Mouse (Mus musculus) heart, embryonic 16.5 days (tissue): Measurements from ENCODE around the gene Dcaf17. TPM values are rescaled to one million over a fixed set of nuclear protein-coding genes. Genes with fewer than 3 reads are reported as not detected.

Experiments
- ATAC-seq: fragments of 200-750 bp; cut with Nextera tagmentation; replicated peaks from 2 replicates; pipeline ENCODE4 v1.8.0; 2017; ENCODE audit warnings: moderate number of reproducible peaks; ENCODE audit not compliant: insufficient read depth, low FRiP score; ENCODE audit errors: extremely low read depth
- H3K27ac ChIP-seq: fragments of 300-500 bp; sonication (generic); 2 replicates; pipeline ENCODE4 v1.5.1; 2014; ENCODE audit warnings: mild to moderate bottlenecking, low read length, control low read depth, moderate library complexity
- H3K27me3 ChIP-seq: fragments of 300-500 bp; sonication (generic); 2 replicates; pipeline ENCODE4 v1.6.1; 2014; ENCODE audit warnings: low read length, mixed read lengths; ENCODE audit not compliant: control insufficient read depth, insufficient read depth
- H3K36me3 ChIP-seq: fragments of 300-500 bp; sonication (generic); 2 replicates; pipeline ENCODE4 v1.6.1; 2014; ENCODE audit not compliant: control insufficient read depth, insufficient read depth
- H3K4me1 ChIP-seq: fragments of 300-500 bp; sonication (generic); 2 replicates; pipeline ENCODE4 v1.6.1; 2014; ENCODE audit warnings: low read length, mixed read lengths; ENCODE audit not compliant: control insufficient read depth, insufficient read depth
- H3K4me2 ChIP-seq: fragments of 300-500 bp; sonication (generic); 2 replicates; pipeline ENCODE4 v1.6.1; 2014; ENCODE audit warnings: low read depth, mild to moderate bottlenecking, control low read depth, low read length
- H3K4me3 ChIP-seq: fragments of 300-500 bp; sonication (generic); 2 replicates; pipeline ENCODE4 v1.5.1; 2014; ENCODE audit warnings: mild to moderate bottlenecking, control low read depth, low read length
- H3K9ac ChIP-seq: fragments of 300-500 bp; sonication (generic); 2 replicates; pipeline ENCODE4 v1.6.1; 2014; ENCODE audit warnings: low read length, control low read depth
- H3K9me3 ChIP-seq: fragments of 300-500 bp; sonication (generic); replicated peaks from 2 replicates; pipeline ENCODE4 v1.6.1; 2016; ENCODE audit warnings: low read length; ENCODE audit not compliant: control insufficient read depth
- WGBS: fragments of 180-500 bp; shearing (Covaris S2); extraction: QIAGEN DNeasy Blood & Tissue Kit; methylation state at CpG from one replicate; pipeline ENCODE4 v1.1.7; 2014; 5-methylcytosine and 5-hydroxymethylcytosine counted together
- polyA plus RNA-seq: library from polyadenylated mRNA; unstranded; fragments of >200 nt; fragmentation: Nextera tagmentation; extraction: Ambion mirVana; gene quantifications from 2 replicates; pipeline ENCODE4 v1.2.1, GENCODE M21; 2015

Gene Dcaf17
- polyA plus RNA-seq, 1 experiment from 2014 or later, result 21.5 TPM

DNA sequence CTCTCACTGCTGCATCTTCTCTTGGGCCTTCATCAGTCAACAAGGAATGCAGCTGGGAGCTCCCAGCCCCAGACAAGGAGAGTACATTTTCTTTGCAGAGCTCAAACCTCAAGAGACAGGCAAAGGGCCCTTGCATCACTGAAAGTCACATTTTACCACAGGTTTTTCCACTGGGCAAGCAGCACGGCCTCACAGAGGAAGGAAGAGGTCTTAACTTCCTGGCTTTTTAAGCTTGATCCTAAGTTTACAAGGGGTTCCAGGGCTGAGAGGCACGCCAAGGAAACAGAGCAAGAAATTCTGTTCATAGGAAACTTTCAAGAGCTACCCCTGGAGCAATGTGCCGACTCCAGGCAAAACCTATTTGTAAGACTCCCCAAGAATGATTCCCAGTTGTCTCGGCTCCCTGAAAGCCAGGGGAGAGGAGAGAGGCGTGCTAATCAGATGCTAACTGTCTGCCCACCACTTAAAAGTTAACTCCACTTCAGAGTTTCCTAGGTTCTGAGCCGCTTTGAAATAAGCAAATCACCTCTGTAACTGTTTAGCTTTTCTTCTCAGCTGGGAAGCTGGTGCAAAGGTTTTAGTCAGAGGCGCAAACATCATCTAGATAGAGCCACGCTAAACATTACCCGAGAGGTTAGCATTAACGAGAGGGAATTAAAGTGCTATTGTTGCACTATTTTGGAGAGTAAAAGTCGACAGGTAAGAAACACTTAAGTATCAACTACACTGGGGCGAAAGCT, 29.4 kb upstream of the Dcaf17 start:
- Histone ChIP-seq H3K9ac (peak overlapping the region; percentile 38; the same call in 1 of the 2 replicates), H3K9me3 (no peaks in the 10 kb centered on the region), H3K4me2 (no peak overlapping the region; the same call in 1 of the 2 replicates), H3K4me1 (peaks cover 16% of the 10 kb centered on the region), H3K4me3 (no peak overlapping the region), H3K27ac (peak overlapping the region; percentile 45), H3K36me3 (no peaks in the 10 kb centered on the region), H3K27me3 (no peaks in the 10 kb centered on the region)
- no peak for ATAC-seq
- 43% methylated on average over 12 of the region's 12 CpGs for WGBS

DNA sequence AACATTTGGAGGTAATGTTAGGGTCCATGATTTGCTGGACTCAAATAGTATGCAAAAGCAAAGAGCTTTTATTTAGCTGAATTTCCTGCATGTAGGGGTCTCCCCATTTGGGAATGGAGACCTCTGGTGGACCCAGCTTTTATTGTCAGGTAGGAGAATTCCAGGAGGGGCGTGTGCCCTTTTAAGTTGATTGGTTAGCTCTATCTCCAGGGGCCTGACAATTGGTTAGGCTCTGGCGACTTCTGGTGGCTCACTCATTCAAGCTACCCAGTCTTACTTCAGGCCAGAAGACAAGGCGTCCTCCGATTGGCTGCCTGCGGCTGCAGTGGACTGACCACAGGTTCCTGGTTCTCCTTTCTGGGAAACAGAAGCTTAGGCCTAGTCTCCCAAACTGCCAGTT, 28.3 kb upstream of the Dcaf17 start:
- Histone ChIP-seq H3K9me3 (no peaks in the 10 kb centered on the region), H3K4me3 (no peak overlapping the region), H3K36me3 (no peaks in the 10 kb centered on the region), H3K4me2 (no peak overlapping the region), H3K27me3 (no peaks in the 10 kb centered on the region), H3K27ac (peak overlapping the region; percentile 27; the same call in 1 of the 2 replicates), H3K4me1 (peaks cover 23% of the 10 kb centered on the region), H3K9ac (no peak overlapping the region)
- 36% methylated on average over 5 of the region's 5 CpGs for WGBS
- peak; percentile 77 for ATAC-seq

DNA sequence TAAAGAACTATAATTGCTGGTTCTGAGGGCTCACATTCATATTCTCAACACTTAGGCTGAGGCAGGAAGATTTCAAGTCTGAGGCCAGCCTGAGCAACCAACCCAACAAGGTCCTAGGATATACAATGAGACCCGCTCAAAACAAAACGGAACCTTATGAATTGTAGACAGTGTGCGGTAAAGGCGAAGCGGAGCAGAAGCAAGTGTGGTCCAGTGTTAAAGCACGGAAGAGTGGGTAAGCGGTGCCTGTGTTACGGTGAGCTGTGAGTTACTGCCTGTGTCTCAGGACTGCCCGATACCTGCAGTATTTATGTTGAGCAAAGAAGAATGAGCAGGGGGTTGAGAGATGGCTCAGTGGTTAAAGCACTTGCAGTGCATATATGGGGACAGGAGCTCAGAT, 27.5 kb upstream of the Dcaf17 start:
- WGBS, result 97% methylated on average over 9 of the region's 9 CpGs
- no peak overlapping the region for H3K27ac ChIP-seq
- no peaks in the 10 kb centered on the region for H3K27me3 ChIP-seq
- no peak overlapping the region for H3K9ac ChIP-seq
- H3K4me1 ChIP-seq, result peaks cover 28% of the 10 kb centered on the region
- H3K36me3 ChIP-seq, result no peaks in the 10 kb centered on the region
- H3K4me2 ChIP-seq, result no peak overlapping the region
- no peak for ATAC-seq
- H3K9me3 ChIP-seq, result no peaks in the 10 kb centered on the region
- H3K4me3 ChIP-seq, result no peak overlapping the region

DNA sequence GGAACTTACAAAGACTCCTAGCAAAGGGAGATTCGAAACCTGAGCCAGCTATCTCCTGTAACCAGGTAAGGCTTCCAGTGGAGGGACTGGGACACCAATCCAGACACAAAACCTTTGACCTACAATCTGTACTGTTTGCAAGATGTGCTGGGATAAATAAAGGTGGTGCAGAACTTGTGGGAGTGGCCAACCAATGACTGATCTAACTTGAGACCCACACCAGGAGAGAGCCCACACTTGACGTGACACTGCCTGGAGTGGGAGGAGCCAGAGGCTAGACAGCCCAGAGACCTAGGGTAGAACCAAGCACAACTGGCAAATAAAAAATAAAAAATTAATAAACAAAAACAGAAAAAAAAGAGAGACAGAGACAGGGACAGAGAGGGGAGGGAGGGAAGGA, 24.5 kb upstream of the Dcaf17 start:
- H3K4me1 ChIP-seq, result peaks cover 43% of the 10 kb centered on the region
- H3K36me3 ChIP-seq, result no peaks in the 10 kb centered on the region
- no peak overlapping the region for H3K4me2 ChIP-seq
- no peak for ATAC-seq
- no peak overlapping the region for H3K9ac ChIP-seq
- no peak overlapping the region for H3K4me3 ChIP-seq
- no peaks in the 10 kb centered on the region for H3K9me3 ChIP-seq
- no peaks in the 10 kb centered on the region for H3K27me3 ChIP-seq
- no peak overlapping the region for H3K27ac ChIP-seq
- 75% methylated on average over 2 of the region's 2 CpGs for WGBS

DNA sequence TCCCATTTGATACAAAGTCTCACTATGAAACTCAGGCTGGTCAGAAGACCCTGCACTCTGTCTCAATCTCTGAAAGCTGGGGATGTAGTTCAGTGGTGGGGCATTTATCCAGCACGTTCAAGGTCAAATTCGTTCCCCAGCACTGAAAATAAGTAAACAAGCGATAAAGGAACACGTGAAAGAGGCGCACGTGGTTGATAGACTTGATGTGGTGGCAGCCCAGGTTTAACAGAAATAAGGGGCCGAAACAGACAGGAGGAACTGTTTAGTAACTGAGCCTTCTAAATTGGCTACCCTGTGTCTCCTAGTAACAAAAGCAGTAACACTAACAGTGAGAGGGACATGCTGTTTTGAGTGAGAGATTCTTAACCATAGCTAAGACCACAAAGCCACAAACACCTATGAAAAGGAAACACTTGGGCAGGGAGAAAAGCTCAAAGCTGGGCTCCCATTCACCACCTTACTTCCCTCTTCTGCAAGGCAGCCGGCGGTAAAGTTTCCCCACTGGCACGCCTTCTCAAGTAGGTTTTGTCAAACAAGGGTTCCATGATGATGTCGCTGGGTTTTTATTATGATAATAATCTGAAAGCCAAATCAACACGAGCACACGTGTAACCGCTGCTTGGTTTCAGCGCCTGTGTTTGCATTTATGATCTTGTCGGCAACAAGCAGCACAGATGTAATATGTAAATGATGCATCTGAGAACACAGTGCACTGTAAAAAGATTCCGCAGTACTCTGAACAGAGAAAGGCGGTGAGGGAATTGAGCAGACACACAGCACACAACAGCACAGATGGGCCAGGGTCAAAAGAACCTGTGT, 22.9 kb upstream of the Dcaf17 start:
- no peak for ATAC-seq
- no peaks in the 10 kb centered on the region for H3K36me3 ChIP-seq
- no peak overlapping the region for H3K4me3 ChIP-seq
- 64% methylated on average over 18 of the region's 18 CpGs for WGBS
- no peaks in the 10 kb centered on the region for H3K9me3 ChIP-seq
- H3K9ac ChIP-seq, result no peak overlapping the region
- H3K4me2 ChIP-seq, result no peak overlapping the region
- H3K4me1 ChIP-seq, result peaks cover 32% of the 10 kb centered on the region
- no peaks in the 10 kb centered on the region for H3K27me3 ChIP-seq
- no peak overlapping the region for H3K27ac ChIP-seq

DNA sequence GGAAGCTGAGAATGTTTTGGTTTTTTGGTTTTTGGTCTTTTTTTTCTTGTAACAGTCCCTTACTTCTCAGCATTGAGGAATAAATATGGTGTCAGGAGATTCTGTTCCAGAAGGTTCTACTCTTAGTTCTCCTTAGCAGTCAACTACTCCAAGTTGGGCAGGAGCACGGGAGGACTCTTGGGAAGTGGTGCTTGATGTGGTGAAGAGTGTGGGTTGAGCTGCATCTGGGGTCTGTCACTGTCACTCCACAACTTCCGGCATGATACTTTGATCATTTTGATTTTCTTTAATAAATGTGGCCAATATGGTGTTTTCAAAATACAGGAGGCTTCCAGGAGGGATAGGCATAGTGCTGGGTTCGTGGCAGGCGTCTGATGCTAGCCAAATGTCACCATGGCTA, 22.1 kb upstream of the Dcaf17 start:
- H3K9me3 ChIP-seq, result no peaks in the 10 kb centered on the region
- no peak overlapping the region for H3K4me2 ChIP-seq
- H3K9ac ChIP-seq, result no peak overlapping the region
- no peaks in the 10 kb centered on the region for H3K27me3 ChIP-seq
- no peak overlapping the region for H3K27ac ChIP-seq
- H3K36me3 ChIP-seq, result no peaks in the 10 kb centered on the region
- no peak overlapping the region for H3K4me3 ChIP-seq
- ATAC-seq, result no peak
- WGBS, result 67% methylated on average over 4 of the region's 4 CpGs
- peaks cover 32% of the 10 kb centered on the region for H3K4me1 ChIP-seq

DNA sequence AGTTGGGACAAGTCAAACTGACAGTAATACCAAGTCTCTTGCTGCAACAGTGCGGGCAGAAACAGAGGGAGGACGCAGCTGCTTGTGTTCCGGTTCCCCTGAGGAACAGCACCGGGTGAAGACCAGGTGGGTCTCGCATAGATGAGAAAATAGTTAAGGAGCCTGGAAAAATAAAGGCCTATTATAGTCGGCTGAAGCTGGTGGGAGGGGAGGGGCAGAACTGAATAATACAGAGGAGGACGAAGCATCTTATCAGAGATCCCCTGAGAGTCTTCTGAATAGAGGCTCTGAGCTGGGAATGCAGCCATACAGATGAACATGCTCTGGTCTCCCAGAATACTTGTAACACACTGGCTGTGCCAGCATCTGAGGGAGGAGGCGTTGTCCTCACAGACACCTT, 21.1 kb upstream of the Dcaf17 start:
- Histone ChIP-seq H3K27ac (peak overlapping the region; percentile 44), H3K27me3 (no peaks in the 10 kb centered on the region), H3K4me2 (no peak overlapping the region), H3K9me3 (no peaks in the 10 kb centered on the region), H3K9ac (no peak overlapping the region), H3K36me3 (no peaks in the 10 kb centered on the region), H3K4me1 (peaks cover 32% of the 10 kb centered on the region), H3K4me3 (no peak overlapping the region)
- peak; percentile 51 for ATAC-seq
- 38% methylated on average over 8 of the region's 8 CpGs for WGBS

DNA sequence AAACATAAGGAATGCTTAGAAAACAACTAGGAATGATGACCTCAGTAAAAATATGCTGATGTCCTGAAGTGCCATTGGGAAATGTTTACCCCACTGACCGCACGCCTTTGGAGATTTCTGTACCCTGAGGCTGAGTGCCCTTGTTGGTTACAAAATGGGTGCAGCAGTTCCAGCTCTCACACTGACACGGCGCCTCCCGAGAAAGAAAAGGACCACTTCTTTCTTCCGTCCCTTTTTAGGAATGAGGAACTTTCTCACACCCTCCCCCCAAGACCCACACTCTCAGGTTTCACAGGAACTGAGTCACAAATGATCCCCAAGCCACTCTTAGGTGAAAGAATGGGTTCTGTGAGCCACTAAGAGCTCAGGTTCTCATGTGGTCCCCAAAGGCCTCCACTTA, 17.7 kb upstream of the Dcaf17 start:
- Histone ChIP-seq H3K9me3 (no peaks in the 10 kb centered on the region), H3K27ac (no peak overlapping the region), H3K27me3 (no peaks in the 10 kb centered on the region), H3K9ac (no peak overlapping the region), H3K4me1 (peaks cover 23% of the 10 kb centered on the region), H3K4me2 (no peak overlapping the region), H3K36me3 (no peaks in the 10 kb centered on the region), H3K4me3 (no peak overlapping the region)
- ATAC-seq, result no peak
- 79% methylated on average over 6 of the region's 6 CpGs for WGBS

DNA sequence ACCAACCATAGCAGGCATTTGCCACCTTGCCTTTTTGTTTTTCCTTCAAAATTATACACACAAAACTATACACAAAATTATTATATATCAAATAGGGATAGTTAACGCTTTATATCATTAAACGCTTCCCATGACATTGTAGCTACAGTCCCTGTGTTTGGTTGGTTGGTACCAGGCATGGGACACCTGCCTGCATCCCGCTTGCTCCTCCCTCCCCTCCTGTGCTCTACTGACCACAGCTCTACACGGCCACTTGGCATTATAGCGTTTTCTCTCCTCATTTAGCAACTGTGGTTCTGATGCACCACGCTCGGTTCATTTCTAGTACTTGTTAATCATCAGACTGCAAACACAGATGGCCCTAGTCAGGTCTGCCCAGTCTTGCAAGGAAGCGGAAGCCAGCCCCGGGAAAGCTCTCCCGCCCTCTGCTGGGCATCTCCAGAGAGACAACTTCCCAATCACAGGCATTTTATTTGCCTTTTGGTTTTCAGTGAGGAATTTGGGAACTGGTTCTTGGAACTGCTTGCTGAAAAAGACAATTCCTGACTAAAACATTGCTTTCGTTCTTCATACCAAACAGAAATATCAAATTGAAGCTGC, 15.5 kb upstream of the Dcaf17 start:
- H3K9ac ChIP-seq, result no peak overlapping the region
- no peak overlapping the region for H3K27ac ChIP-seq
- H3K4me3 ChIP-seq, result no peak overlapping the region
- peaks cover 6% of the 10 kb centered on the region; the same call in 1 of the 2 replicates for H3K4me1 ChIP-seq
- peak overlapping the region; percentile 43; the same call in 1 of the 2 replicates for H3K4me2 ChIP-seq
- H3K36me3 ChIP-seq, result no peaks in the 10 kb centered on the region
- no peaks in the 10 kb centered on the region for H3K27me3 ChIP-seq
- 0 out of 2 replicates have a peak, but pooled peaks have one; percentile 28 for ATAC-seq
- no peaks in the 10 kb centered on the region for H3K9me3 ChIP-seq
- WGBS, result 36% methylated on average over 11 of the region's 11 CpGs
